Mouse (Mus musculus): ENCODE measurements around the gene Pigo. TPM values are rescaled to one million over a fixed set of nuclear protein-coding genes. Genes with fewer than 3 reads are reported as not detected.

Pigo gene
- polyA plus RNA-seq (2016; fragmentation: Nextera tagmentation; extraction: Ambion mirVana): 21.7 and 27.5 TPM in 2 replicates

DNA sequence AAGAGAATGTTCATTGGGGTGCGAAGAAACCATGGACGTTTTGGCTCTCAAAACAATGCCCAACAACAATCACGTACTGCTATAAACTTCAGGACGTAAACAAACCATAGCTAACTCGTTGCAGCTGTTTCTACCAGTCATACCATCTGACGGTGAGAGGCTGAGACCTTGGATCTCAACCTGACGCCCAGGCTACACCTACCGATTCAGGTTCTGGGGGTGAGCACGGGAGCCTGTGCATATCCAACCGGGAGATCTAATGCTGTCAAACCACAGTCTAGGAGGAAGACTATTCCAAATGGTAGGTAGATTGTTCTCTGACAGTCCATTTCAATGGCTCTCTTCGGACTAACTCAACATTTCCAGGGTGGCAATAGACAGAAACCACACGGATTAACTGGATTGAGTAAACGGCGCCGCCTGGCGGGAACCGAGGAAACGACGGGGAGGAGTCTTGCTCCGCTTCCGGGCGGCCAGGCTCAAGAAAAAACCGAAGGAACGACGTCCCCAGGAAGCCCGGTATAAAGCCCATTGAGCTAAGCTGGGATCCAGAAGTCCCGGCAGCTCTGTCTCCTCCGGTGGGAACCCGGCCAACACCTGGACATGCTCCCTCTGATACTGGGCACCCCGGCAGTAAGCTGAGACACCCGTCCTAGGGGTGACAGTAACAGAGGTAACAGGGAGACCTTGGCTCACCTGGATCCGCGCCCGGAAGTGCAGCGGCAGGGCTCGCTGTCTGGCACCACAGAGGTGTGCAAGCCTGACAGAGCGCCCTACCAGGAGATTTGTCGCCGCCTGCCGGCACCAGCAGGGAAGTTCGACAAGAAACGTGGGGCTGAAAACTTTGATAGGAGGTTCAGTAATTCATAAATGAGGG is at the start of gene Pigo:
Gene Pigo, minus strand, starts transcription at position 736 of the 877 bp plus-strand sequence.
- peak within 1 kb of the TSS; percentile 78 for H3K27ac ChIP-seq
- peak; percentile 93 for DNase-seq (ENCODE audit: low spot score)
- peaks cover 20% of the 10 kb centered on the region for H3K4me1 ChIP-seq
- H3K36me3 ChIP-seq: peaks cover 82% of the 10 kb centered on the region
- 8% methylated on average over 42 of the region's 42 CpGs for WGBS
- H3K9me3 ChIP-seq (replicated peaks): no peaks in the 10 kb centered on the region
- peak within 1 kb of the TSS; percentile 59 for H3K4me3 ChIP-seq
- no peaks in the 10 kb centered on the region for H3K27me3 ChIP-seq (ENCODE audit: low read depth, poor library complexity, severe bottlenecking)

GRCm38 (mm10) chr4:43074923-43075322 is 49.3 kb upstream of the Pigo start:
- Histone ChIP-seq H3K27me3 (ENCODE audit: low read depth, poor library complexity, severe bottlenecking) (no peaks in the 10 kb centered on the region), H3K4me1 (no peaks in the 10 kb centered on the region)
- DNase-seq (ENCODE audit: low spot score): no peak

DNA sequence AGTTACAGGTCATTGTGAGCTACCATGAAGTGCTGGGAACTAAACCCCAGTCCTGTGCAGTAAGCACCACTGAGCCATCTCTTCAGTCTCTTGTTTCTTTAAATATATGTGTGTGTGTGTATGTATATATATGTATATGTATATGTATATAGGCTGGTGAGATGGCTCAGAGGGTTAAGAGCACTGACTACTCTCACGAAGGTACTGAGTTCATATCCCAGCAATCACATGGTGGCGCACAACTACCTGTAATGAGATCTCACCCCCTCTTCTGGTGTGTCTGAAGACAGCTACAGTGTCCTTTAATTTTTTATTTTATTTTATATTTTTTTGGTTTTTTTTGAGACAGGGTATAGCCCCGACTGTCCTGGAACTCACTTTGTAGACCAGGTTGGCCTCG is 39.9 kb upstream of the Pigo start:
- Histone ChIP-seq H3K27me3 (ENCODE audit: low read depth, poor library complexity, severe bottlenecking) (peaks cover 14% of the 10 kb centered on the region), H3K4me1 (no peaks in the 10 kb centered on the region), H3K9me3 (replicated peaks) (no peaks in the 10 kb centered on the region), H3K27ac (no peak overlapping the region), H3K4me3 (no peak overlapping the region), H3K36me3 (no peaks in the 10 kb centered on the region)
- DNase-seq (ENCODE audit: low spot score): no peak
- 94% methylated on average over 4 of the region's 4 CpGs for WGBS

More at GRCm38 (mm10) chr4:43074923-43075322, 49.3 kb upstream of the Pigo start:
- Histone ChIP-seq H3K27ac (no peak overlapping the region), H3K9me3 (replicated peaks) (no peaks in the 10 kb centered on the region), H3K36me3 (no peaks in the 10 kb centered on the region), H3K4me3 (no peak overlapping the region)

DNA sequence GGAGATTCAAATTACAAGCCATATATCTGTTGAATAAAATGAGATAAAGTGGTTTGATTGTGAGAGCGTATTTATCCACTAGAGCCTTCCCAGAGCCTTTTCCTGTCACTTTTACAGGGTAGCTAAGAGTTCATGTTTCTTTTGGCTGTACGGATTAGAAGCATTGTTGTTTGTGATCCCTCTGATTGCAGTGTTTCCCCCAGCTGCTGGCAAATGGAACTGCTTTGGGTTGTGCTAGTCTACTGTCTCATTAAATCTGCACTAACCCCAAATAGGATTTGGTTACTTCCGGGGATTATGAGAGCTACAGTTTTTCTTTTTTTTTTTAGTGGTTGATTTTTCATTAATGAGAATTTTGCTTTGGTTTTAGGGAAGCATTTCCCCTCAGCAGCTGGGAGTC is 34.7 kb upstream of the Pigo start:
- 64% methylated on average over 3 of the region's 3 CpGs for WGBS
- H3K27ac ChIP-seq: no peak overlapping the region

GRCm38 (mm10) chr4:43059697-43060096 is 34.1 kb upstream of the Pigo start:
- Histone ChIP-seq H3K36me3 (no peaks in the 10 kb centered on the region), H3K27ac (no peak overlapping the region), H3K4me1 (peaks cover 11% of the 10 kb centered on the region), H3K9me3 (replicated peaks) (no peaks in the 10 kb centered on the region), H3K27me3 (ENCODE audit: low read depth, poor library complexity, severe bottlenecking) (peaks cover 42% of the 10 kb centered on the region), H3K4me3 (peak overlapping the region; percentile 63)
- 51% methylated on average over 3 of the region's 3 CpGs for WGBS
- no peak for DNase-seq (ENCODE audit: low spot score)

More for the DNA sequence above, 34.7 kb upstream of the Pigo start:
- Histone ChIP-seq H3K4me1 (peaks cover 11% of the 10 kb centered on the region), H3K4me3 (no peak overlapping the region), H3K27me3 (ENCODE audit: low read depth, poor library complexity, severe bottlenecking) (peaks cover 42% of the 10 kb centered on the region), H3K9me3 (replicated peaks) (no peaks in the 10 kb centered on the region), H3K36me3 (no peaks in the 10 kb centered on the region)
- DNase-seq (ENCODE audit: low spot score): no peak

DNA sequence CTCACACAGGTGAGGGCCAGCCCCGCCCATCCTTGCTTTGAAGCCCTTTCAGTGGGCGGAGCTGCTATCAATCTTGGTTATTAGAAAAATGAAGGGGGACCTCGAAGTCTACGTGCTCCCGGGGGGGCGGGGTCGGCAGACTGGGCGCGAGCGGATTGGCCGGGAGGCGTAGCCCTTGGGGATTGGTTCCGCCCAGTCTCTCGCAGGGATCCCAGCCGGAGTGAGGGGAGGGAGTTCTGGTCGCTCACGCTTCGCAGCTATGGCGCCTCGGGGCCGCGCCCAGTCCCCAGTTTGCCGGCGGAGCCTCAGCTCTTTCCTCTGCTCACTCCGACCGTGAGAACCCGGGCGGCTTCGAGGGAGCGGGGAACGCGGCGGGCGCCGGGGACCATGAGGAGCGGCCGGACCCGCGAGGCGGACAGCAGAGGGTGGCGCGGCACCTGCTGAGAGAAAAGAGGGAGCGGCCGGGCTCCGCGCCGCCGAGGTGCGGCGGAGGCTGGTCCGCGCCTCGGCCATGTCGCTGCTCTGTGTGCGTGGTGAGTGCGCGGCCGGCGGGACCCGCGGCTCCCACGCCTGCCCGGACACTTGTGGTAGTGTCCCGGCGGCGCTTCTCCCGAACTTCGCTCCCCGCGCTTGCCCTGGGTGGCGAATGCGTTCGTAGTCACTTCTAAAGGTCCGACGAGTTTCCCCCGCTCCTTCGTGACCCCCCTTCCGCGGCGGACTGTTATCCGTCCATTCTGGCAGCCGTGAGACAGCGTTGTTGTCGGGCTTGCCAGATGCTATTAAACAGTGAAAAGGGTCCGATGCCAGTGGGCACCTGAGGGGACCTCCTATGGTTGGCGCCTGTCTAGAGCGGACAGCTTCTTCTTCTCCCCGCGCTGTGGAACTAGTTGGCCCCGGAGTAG is 33.4 kb upstream of the Pigo start, which contains the start of gene Unc13b:
Gene Unc13b, plus strand, starts transcription at position 201 of the 902 bp plus-strand sequence.
- Histone ChIP-seq H3K4me1 (peaks cover 11% of the 10 kb centered on the region), H3K27me3 (ENCODE audit: low read depth, poor library complexity, severe bottlenecking) (peaks cover 42% of the 10 kb centered on the region), H3K4me3 (peak within 1 kb of the TSS; percentile 63), H3K27ac (peak within 1 kb of the TSS; percentile 77), H3K36me3 (no peaks in the 10 kb centered on the region), H3K9me3 (replicated peaks) (no peaks in the 10 kb centered on the region)
- under 1% methylated on average over 83 of the region's 90 CpGs for WGBS
- DNase-seq (ENCODE audit: low spot score): peak; percentile 91

DNA sequence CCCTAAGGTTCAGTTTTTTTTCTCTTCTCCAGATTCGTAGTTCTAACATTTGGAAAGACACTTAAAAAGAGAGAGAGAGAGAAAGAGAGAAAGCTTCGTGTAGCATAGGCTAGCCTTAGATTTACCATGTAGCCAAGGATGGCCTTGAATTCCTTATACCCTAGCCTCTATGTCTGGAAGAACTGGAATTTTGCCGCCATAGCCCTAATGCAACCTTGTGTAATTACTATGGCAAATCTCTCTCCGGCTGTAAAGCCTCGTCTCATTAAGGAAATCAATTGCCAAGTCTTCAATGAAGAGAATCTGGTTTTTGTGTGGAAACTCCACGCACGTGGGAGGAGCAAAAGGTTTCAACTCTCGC is 32.8 kb upstream of the Pigo start:
- Histone ChIP-seq H3K27me3 (ENCODE audit: low read depth, poor library complexity, severe bottlenecking) (peaks cover 42% of the 10 kb centered on the region), H3K4me1 (peaks cover 11% of the 10 kb centered on the region), H3K4me3 (peak overlapping the region; percentile 63), H3K9me3 (replicated peaks) (no peaks in the 10 kb centered on the region), H3K27ac (no peak overlapping the region), H3K36me3 (no peaks in the 10 kb centered on the region)
- DNase-seq (ENCODE audit: low spot score): no peak
- WGBS: 25% methylated on average over 8 of the region's 8 CpGs

DNA sequence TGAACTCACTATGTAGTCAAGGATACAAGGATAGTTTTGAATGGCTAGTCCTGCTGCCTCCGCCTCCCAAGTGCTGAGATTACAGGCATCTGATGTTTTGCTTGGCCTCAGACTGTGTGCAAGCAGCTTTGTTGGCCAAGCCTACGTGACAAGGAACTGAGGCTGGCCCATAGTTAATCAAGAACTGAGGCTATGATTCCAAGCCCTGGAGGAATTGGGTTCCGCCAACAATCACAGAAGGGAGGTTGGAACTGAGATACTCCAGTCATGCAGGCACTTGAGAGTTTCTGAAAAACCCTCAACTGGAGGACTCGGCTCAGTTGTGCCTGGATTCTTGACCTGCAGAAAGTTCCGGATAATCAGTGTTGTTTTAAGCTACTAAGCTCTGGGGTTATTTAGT is 32.0 kb upstream of the Pigo start:
- WGBS: 90% methylated on average over 5 of the region's 5 CpGs
- DNase-seq (ENCODE audit: low spot score): no peak
- no peaks in the 10 kb centered on the region for H3K36me3 ChIP-seq
- H3K4me3 ChIP-seq: no peak overlapping the region
- no peak overlapping the region for H3K27ac ChIP-seq
- H3K9me3 ChIP-seq (replicated peaks): no peaks in the 10 kb centered on the region
- peaks cover 42% of the 10 kb centered on the region for H3K27me3 ChIP-seq (ENCODE audit: low read depth, poor library complexity, severe bottlenecking)
- H3K4me1 ChIP-seq: peaks cover 11% of the 10 kb centered on the region

- H3K36me3 ChIP-seq: no peaks in the 10 kb centered on the region
- no peak overlapping the region for H3K27ac ChIP-seq
- 16% methylated on average over 4 of the region's 4 CpGs for WGBS
- no peak for DNase-seq (ENCODE audit: low spot score)
- 0 out of 2 replicates have a peak, but pooled peaks cover 1% of the 10 kb centered on the region for H3K27me3 ChIP-seq (ENCODE audit: low read depth, poor library complexity, severe bottlenecking)
- no peaks in the 10 kb centered on the region for H3K4me1 ChIP-seq
- H3K4me3 ChIP-seq: no peak overlapping the region
- H3K9me3 ChIP-seq (replicated peaks): no peaks in the 10 kb centered on the region
Measured at GRCm38 (mm10) chr4:43052627-43053026, 27.0 kb upstream of the Pigo start.

DNA sequence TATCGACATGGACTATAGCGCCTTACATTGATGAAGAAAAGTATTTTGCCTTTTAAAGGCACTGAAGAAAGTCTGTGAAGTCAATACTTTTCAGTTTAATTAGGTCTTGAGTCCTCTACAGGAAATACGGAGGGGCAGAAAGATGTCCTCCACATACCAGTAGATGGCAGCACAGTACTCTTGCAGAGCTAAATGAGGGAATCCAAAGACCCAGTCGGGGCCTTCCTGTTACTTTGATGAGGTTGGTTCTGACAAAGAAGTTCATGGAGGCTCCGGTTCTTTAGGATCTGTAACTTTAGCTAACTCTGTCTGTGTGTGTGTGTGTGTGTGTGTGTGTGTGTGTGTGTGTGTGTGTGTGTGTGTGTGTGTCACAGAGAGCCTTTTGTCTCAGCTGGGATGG is 21.6 kb upstream of the Pigo start:
- H3K9me3 ChIP-seq (replicated peaks): no peaks in the 10 kb centered on the region
- no peak overlapping the region for H3K4me3 ChIP-seq
- no peaks in the 10 kb centered on the region for H3K36me3 ChIP-seq
- DNase-seq (ENCODE audit: low spot score): peak; percentile 58
- peaks cover 23% of the 10 kb centered on the region for H3K4me1 ChIP-seq
- no peaks in the 10 kb centered on the region for H3K27me3 ChIP-seq (ENCODE audit: low read depth, poor library complexity, severe bottlenecking)
- 14% methylated on average over 5 of the region's 5 CpGs for WGBS
- no peak overlapping the region for H3K27ac ChIP-seq

DNA sequence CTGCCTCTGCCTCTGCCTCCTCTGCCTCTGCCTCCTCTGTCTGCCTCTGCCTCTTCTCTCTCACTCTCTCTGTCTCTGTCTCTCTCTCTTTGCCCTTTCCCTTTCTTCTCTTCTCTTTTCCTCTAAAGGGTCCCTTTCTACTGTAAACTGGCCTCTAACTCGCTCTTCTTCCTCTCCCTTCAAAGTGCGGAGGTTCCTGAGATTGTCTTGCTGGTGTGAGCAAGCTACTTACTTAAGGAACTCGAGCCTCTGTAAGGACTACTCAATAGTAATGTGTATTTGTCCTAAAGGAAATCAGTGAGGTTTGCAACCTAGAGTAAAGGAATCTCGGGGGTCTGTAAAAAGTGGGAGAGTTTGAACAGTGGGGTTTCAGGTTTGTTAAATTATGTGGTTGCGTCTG is 21.0 kb upstream of the Pigo start:
- no peaks in the 10 kb centered on the region for H3K36me3 ChIP-seq

GRCm38 (mm10) chr4:43045659-43046302 is 20.2 kb upstream of the Pigo start, which contains the start of gene Fam214b:
TSS of gene Fam214b (minus strand) at chr4:43046220.
- peak; percentile 99 for DNase-seq (ENCODE audit: low spot score)
- no peaks in the 10 kb centered on the region for H3K27me3 ChIP-seq (ENCODE audit: low read depth, poor library complexity, severe bottlenecking)
- H3K36me3 ChIP-seq: no peaks in the 10 kb centered on the region
- peak within 1 kb of the TSS; percentile 63 for H3K27ac ChIP-seq
- under 1% methylated on average over 33 of the region's 33 CpGs for WGBS
- peak within 1 kb of the TSS; percentile 58 for H3K4me3 ChIP-seq
- H3K9me3 ChIP-seq (replicated peaks): no peaks in the 10 kb centered on the region
- H3K4me1 ChIP-seq: peaks cover 25% of the 10 kb centered on the region

More for the DNA sequence above, 21.0 kb upstream of the Pigo start:
- Histone ChIP-seq H3K4me3 (no peak overlapping the region), H3K27ac (no peak overlapping the region), H3K9me3 (replicated peaks) (no peaks in the 10 kb centered on the region), H3K4me1 (peaks cover 23% of the 10 kb centered on the region), H3K27me3 (ENCODE audit: low read depth, poor library complexity, severe bottlenecking) (no peaks in the 10 kb centered on the region)
- DNase-seq (ENCODE audit: low spot score): no peak
- 57% methylated on average over 5 of the region's 5 CpGs for WGBS
